In genomic region chr3:87909381-87909780, GRCm38 (mm10) we compare ENCODE assay signal across 8 mouse cellular contexts. TPM values are rescaled to one million over a fixed set of nuclear protein-coding genes. Genes with fewer than 3 reads are reported as not detected.
DNase-seq lines count a peak whose midpoint lies in the region; ATAC-seq and TF ChIP-seq lines count a peak whose summit lies in the region.
"Had no signal": no experiment of that assay in that cellular context is flagged by ENCODE, and none has a peak within 500 bp of the region (broad histone marks: within the 10 kb centered on the region; RNA-seq: fewer than 3 reads in every experiment).

No protein-coding gene starts in this region.

- DNase-seq in kidney, postnatal 0 days (ENCODE audit: low spot score): no peak
- DNase-seq in kidney, postnatal 14 days: no peak
- DNase-seq in hindbrain, embryonic 11.5 days (ENCODE audit: low spot score): no peak
- DNase-seq in spleen, postnatal 36 days (ENCODE audit: low spot score in 2 of 2): no peak
- no peak for DNase-seq in layer of hippocampus, postnatal 14 days (ENCODE audit: low spot score in 2 of 2)
- DNase-seq: right cerebral cortex, postnatal 4 days had no signal

- no peak overlapping the region for H3K9ac ChIP-seq in kidney, postnatal 0 days (ENCODE audit: low read depth, low read length)
- no peak overlapping the region for H3K9ac ChIP-seq in hindbrain, embryonic 11.5 days (ENCODE audit: low read depth, low read length)
- no peak overlapping the region for H3K9ac ChIP-seq in midbrain, embryonic 15.5 days

- 0 out of 2 replicates have a peak, but pooled peaks cover 9% of the 10 kb centered on the region for H3K36me3 ChIP-seq in kidney, postnatal 0 days (ENCODE audit: insufficient read depth, low read length)
- H3K36me3 ChIP-seq in hindbrain, embryonic 11.5 days (ENCODE audit: control insufficient read depth, insufficient read depth, low read length): no peaks in the 10 kb centered on the region; the same call in 1 of the 2 replicates
- 0 out of 2 replicates have a peak, but pooled peaks cover 6% of the 10 kb centered on the region for H3K36me3 ChIP-seq in midbrain, embryonic 15.5 days (replicated peaks)

- no peak for ATAC-seq in kidney, postnatal 0 days (replicated peaks; ENCODE audit: low FRiP score, low read depth)
- ATAC-seq in hindbrain, embryonic 11.5 days (ENCODE audit: low FRiP score): no peak
- no peak for ATAC-seq in midbrain, embryonic 15.5 days (replicated peaks)

- H3K27ac ChIP-seq in kidney, postnatal 0 days: peak overlapping the region; percentile 96
- H3K27ac ChIP-seq in brown adipose tissue, adult 24 weeks (replicated peaks; ENCODE audit: low read depth, low read length): peak overlapping the region; percentile 78
- H3K27ac ChIP-seq in hindbrain, embryonic 11.5 days (ENCODE audit: low read depth, low read length): peak overlapping the region; percentile 76; the same call in 1 of the 2 replicates
- H3K27ac ChIP-seq in midbrain, embryonic 15.5 days: no peak overlapping the region

- H3K4me1 ChIP-seq in kidney, postnatal 0 days (replicated peaks; ENCODE audit: insufficient read depth, low read length): peaks cover 34% of the 10 kb centered on the region
- H3K4me1 ChIP-seq in brown adipose tissue, adult 24 weeks (ENCODE audit: control insufficient read depth, insufficient read depth, insufficient read length, low read length): peaks cover 23% of the 10 kb centered on the region
- H3K4me1 ChIP-seq in hindbrain, embryonic 11.5 days (replicated peaks; ENCODE audit: control insufficient read depth, insufficient read depth, low read length): peaks cover 17% of the 10 kb centered on the region
- H3K4me1 ChIP-seq in midbrain, embryonic 15.5 days: peaks cover 43% of the 10 kb centered on the region

- 91% methylated on average over 2 of the region's 2 CpGs for WGBS in kidney, postnatal 0 days
- WGBS in hindbrain, embryonic 11.5 days: 79% methylated on average over 2 of the region's 2 CpGs
- WGBS in midbrain, embryonic 15.5 days: 95% methylated on average over 2 of the region's 2 CpGs

- no peak for TF ChIP-seq CTCF in kidney, postnatal 0 days (IDR thresholded peaks at IDR 0.05; ENCODE audit: low read depth)

- peak overlapping the region; percentile 62 for H3K4me2 ChIP-seq in kidney, postnatal 0 days (ENCODE audit: low read length)
- H3K4me2 ChIP-seq in hindbrain, embryonic 11.5 days (replicated peaks; ENCODE audit: low read depth, low read length): peak overlapping the region; percentile 56; the same call in 1 of the 2 replicates
- peak overlapping the region; percentile 60; the same call in 1 of the 2 replicates for H3K4me2 ChIP-seq in midbrain, embryonic 15.5 days

- H3K4me3 ChIP-seq in kidney, postnatal 0 days (replicated peaks; ENCODE audit: low read depth, low read length): no peak overlapping the region
- 0 out of 2 replicates have a peak overlapping the region, but pooled peaks have one; percentile 7 for H3K4me3 ChIP-seq in brown adipose tissue, adult 24 weeks (ENCODE audit: insufficient read depth, low read depth, low read length)
- H3K4me3 ChIP-seq in hindbrain, embryonic 11.5 days (ENCODE audit: low read depth, low read length): no peak overlapping the region
- no peak overlapping the region for H3K4me3 ChIP-seq in midbrain, embryonic 15.5 days

- no peaks in the 10 kb centered on the region for H3K27me3 ChIP-seq in kidney, postnatal 0 days (ENCODE audit: insufficient read depth, low read length)
- no peaks in the 10 kb centered on the region for H3K27me3 ChIP-seq in hindbrain, embryonic 11.5 days (ENCODE audit: control insufficient read depth, insufficient read depth, low read length)
- H3K27me3 ChIP-seq in midbrain, embryonic 15.5 days (replicated peaks): no peaks in the 10 kb centered on the region

- H3K9me3 ChIP-seq in kidney, postnatal 0 days (replicated peaks; ENCODE audit: low read length): no peaks in the 10 kb centered on the region
- H3K9me3 ChIP-seq in hindbrain, embryonic 11.5 days (ENCODE audit: control insufficient read depth, low read length): no peaks in the 10 kb centered on the region
- H3K9me3 ChIP-seq in midbrain, embryonic 15.5 days: no peaks in the 10 kb centered on the region

RNA-seq across cellular contexts. Expression of gene Hdgf, which starts 3.3 kb away (rescaled TPM):
- 193 and 200 TPM in 2 replicates for polyA plus RNA-seq in kidney, postnatal 0 days (2015; fragmentation: Nextera tagmentation; extraction: Ambion mirVana)
- 178 and 215 TPM in 2 replicates for polyA plus RNA-seq in brown adipose tissue, adult 24 weeks (2012; ENCODE audit: insufficient read depth, insufficient read length, missing spikeins)
- polyA plus RNA-seq in hindbrain, embryonic 11.5 days (2014; fragmentation: Nextera tagmentation; extraction: Ambion mirVana): 202 and 246 TPM in 2 replicates
- 173 and 190 TPM in 2 replicates for polyA plus RNA-seq in midbrain, embryonic 15.5 days (2015; fragmentation: Nextera tagmentation; extraction: Ambion mirVana)
- total RNA-seq in layer of hippocampus, postnatal 14 days (2021): 100 to 1,000 TPM; 119 to 122 TPM

RNA-seq across cellular contexts. Expression of gene Mrpl24, which starts 9.9 kb away (rescaled TPM):
- 87.2 and 88.1 TPM in 2 replicates for polyA plus RNA-seq in kidney, postnatal 0 days (2015; fragmentation: Nextera tagmentation; extraction: Ambion mirVana)
- polyA plus RNA-seq in brown adipose tissue, adult 24 weeks (2012; ENCODE audit: insufficient read depth, insufficient read length, missing spikeins): 158 and 172 TPM in 2 replicates
- 78.4 and 83.6 TPM in 2 replicates for polyA plus RNA-seq in hindbrain, embryonic 11.5 days (2014; fragmentation: Nextera tagmentation; extraction: Ambion mirVana)
- polyA plus RNA-seq in midbrain, embryonic 15.5 days (2015; fragmentation: Nextera tagmentation; extraction: Ambion mirVana): 51.5 and 55.4 TPM in 2 replicates
- 10 to 100 TPM; 50.3 to 55.4 TPM for total RNA-seq in layer of hippocampus, postnatal 14 days (2021)

RNA-seq across cellular contexts. Expression of gene Isg20l2, which starts 20.7 kb away (rescaled TPM):
- 40.4 and 42.1 TPM in 2 replicates for polyA plus RNA-seq in kidney, postnatal 0 days (2015; fragmentation: Nextera tagmentation; extraction: Ambion mirVana)
- 6.7 and 7.9 TPM in 2 replicates for polyA plus RNA-seq in brown adipose tissue, adult 24 weeks (2012; ENCODE audit: insufficient read depth, insufficient read length, missing spikeins)
- polyA plus RNA-seq in hindbrain, embryonic 11.5 days (2014; fragmentation: Nextera tagmentation; extraction: Ambion mirVana): 42.5 and 55.2 TPM in 2 replicates
- 30.5 and 34.9 TPM in 2 replicates for polyA plus RNA-seq in midbrain, embryonic 15.5 days (2015; fragmentation: Nextera tagmentation; extraction: Ambion mirVana)
- 10 to 100 TPM; 15.0 to 16.4 TPM for total RNA-seq in layer of hippocampus, postnatal 14 days (2021)

RNA-seq across cellular contexts. Expression of gene Rrnad1, which starts 21.1 kb away (rescaled TPM):
- 12.1 and 12.3 TPM in 2 replicates for polyA plus RNA-seq in kidney, postnatal 0 days (2015; fragmentation: Nextera tagmentation; extraction: Ambion mirVana)
- polyA plus RNA-seq in brown adipose tissue, adult 24 weeks (2012; ENCODE audit: insufficient read depth, insufficient read length, missing spikeins): 4.5 and 6.7 TPM in 2 replicates
- polyA plus RNA-seq in hindbrain, embryonic 11.5 days (2014; fragmentation: Nextera tagmentation; extraction: Ambion mirVana): 13.7 and 17.9 TPM in 2 replicates
- polyA plus RNA-seq in midbrain, embryonic 15.5 days (2015; fragmentation: Nextera tagmentation; extraction: Ambion mirVana): 23.0 and 23.2 TPM in 2 replicates
- total RNA-seq in layer of hippocampus, postnatal 14 days (2021): 10 to 100 TPM; 19.0 to 22.8 TPM

RNA-seq across cellular contexts. Expression of gene Prcc, which starts 24.0 kb away (rescaled TPM):
- 14.8 and 15.1 TPM in 2 replicates for polyA plus RNA-seq in kidney, postnatal 0 days (2015; fragmentation: Nextera tagmentation; extraction: Ambion mirVana)
- polyA plus RNA-seq in brown adipose tissue, adult 24 weeks (2012; ENCODE audit: insufficient read depth, insufficient read length, missing spikeins): 25.6 and 28.7 TPM in 2 replicates
- polyA plus RNA-seq in hindbrain, embryonic 11.5 days (2014; fragmentation: Nextera tagmentation; extraction: Ambion mirVana): 17.6 and 18.6 TPM in 2 replicates
- 15.8 and 17.2 TPM in 2 replicates for polyA plus RNA-seq in midbrain, embryonic 15.5 days (2015; fragmentation: Nextera tagmentation; extraction: Ambion mirVana)
- total RNA-seq in layer of hippocampus, postnatal 14 days (2021): 10 to 100 TPM; 64.0 to 64.1 TPM
